Mouse (Mus musculus): Measurements from ENCODE around the gene E2f1.
A peak's percentile ranks its signal among the peaks of the same experiment; 100 is the strongest.

The E2f1 gene

DNA sequence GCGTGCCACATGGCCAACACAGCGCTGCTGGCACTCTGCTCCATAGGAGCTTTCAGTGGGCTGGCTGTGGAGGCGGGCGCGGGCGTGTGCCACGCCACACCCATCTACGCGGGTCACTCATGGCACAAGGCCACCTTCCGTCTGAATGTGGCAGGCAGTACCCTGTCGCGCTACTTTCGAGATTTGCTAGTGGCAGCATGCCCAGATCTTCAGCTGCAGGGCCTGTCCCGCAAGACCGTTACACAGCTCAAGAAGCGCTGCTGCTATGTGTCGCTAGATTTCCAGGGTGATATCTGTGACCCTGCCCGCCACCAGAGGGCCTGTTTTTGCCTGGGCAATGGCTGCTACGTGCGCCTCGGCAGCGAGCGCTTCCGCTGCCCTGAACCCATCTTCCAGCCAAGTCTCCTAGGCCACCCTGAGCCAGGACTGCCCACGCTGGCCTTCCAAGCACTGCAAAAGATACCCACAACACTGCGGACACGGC lies 17.2 kb downstream of the E2f1 start:
- peak; percentile 67 to 92 for DNase-seq (ENCODE audit: low spot score in 2 of 2)

DNA sequence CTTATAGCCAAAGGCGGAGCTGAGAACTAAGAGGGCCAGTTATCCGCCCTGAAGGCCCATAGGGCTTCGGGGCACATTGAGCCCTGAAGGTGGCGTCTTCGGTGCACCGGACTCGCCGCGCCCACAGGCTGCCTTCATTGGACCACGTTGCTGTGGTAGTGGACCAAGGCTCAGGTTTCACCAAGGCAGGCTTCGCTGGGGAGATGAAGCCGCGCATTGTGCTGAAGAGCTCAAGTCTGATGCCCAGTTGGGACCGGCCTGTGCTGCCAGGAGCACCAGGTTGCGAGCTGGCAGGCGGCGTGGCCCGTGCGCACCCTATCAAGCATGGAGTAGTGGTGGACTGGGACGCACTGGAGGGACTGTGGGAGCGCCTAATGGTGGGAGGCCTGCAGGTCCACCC lies 17.8 kb downstream of the E2f1 start:
- peak in 1 of 2 experiments; percentile 60 for DNase-seq (ENCODE audit: low spot score in 2 of 2)

DNA sequence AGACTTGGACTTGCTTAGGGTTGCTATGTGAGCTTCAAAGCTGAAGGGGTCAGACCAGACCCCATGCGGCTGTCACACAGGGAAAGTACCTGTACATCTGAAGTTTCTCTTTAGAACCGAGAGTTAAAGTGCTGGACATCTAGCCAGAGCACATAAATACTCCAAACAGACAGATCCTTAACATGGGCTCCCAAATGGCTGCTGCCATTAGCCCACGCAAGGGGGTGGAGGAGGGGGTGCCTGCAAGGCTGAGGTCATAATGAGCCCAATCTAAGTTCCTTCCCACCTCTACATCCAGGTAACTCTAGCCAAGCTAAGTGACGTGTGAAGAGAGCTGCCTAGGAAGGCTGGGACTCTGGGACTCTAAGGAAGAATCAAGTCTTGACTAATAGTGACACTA lies 18.2 kb downstream of the E2f1 start, which contains the start of gene Actl10:
Actl10 (plus strand) TSS at position 301 of the 400 bp plus-strand sequence.
- DNase-seq (ENCODE audit: low spot score in 2 of 2), result no peak

DNA sequence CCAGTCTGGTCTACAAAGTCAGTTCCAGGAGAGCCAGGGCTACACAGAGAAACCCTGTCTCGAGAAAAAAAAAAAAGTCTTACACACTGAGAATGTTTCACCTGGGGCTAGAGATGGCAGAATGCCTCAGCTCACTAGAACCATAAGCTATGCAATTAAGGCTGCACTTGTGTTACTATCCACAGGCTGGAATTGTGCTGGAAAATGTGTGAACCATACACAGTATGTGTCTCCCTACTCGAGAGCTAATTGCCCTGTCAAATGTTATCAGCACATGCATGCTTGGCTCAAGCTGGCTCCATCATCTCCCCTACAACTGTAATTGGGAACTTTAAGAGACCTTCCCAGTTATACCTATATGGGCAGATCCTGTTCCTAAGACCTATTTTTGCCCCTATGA lies 18.8 kb downstream of the E2f1 start:
- DNase-seq (ENCODE audit: low spot score in 2 of 2), result no peak

DNA sequence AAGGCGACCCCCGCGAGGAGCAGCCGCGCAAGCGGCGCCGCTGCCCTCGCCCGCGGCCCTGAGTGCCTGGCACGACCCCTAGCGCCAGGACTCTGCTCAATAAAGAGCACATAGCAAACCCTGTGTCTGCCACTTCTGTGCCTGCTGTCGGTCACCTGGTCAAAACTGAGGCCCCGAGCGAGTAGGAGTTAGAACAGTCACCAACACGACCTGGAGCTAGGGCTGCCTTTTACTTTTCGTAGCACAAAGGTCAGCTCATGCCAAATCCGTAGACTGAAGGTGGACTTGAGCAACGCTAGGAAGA lies 19.9 kb downstream of the E2f1 start:
- no peak for DNase-seq (ENCODE audit: low spot score in 2 of 2)

DNA sequence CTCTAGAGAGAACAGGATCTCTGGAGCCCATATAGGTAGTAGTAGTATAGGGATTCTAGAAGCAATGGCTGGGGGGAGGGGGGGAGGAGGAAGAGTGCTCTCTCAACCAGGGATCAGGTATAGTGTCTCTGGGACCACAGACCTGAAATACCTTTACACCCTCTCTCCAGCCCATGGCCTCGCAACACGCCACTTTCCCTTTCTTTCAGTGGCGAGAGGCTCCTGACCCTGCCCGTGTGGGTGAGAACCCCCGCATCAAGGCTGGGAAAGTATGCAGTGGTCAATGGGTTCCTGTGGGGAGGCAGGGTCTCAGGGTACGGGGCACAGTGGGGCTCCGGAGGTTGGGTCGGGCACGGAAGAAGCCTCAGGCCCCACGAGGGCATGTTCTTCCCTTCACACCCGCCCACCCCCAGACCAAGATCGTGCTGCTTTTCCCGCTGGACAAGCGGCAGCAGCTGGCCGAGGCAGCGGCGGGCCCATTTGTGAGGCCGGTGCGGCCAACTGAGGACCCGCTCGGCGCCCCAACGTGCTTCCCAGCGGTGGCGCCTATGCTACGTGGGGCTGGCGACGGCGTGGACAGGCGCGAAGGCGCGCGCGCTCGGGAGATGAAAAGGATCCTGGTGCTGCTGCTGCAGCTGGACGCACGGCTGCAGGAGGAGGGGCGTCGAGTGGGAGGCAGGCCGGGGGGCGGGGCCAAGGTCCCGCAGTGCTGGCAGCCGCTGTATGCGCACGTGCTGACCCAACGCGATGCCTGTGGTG lies 20.4 kb downstream of the E2f1 start:
- DNase-seq (ENCODE audit: low spot score in 2 of 2), result peak in 1 of 2 experiments; percentile 75

DNA sequence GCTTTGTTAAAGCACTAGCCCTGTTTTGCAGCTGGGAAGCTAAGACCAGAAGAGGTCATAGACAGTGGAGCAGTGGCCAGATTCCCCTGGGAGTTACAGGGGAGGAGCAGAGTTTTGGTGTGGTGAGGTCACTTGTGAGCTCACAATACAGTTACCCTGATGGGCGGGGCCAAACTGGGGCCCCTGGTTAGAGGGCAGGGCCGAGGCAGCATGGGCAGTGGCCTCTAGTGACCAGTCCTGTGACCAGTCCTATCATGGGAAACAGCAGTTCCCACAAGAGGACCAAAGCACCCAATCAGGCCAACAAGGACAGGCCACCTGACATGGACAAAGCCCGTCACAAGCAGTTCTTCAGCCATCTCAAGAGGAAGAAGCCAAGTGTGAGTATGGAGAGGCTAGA lies 21.0 kb downstream of the E2f1 start:
- DNase-seq (ENCODE audit: low spot score in 2 of 2), result no peak

DNA sequence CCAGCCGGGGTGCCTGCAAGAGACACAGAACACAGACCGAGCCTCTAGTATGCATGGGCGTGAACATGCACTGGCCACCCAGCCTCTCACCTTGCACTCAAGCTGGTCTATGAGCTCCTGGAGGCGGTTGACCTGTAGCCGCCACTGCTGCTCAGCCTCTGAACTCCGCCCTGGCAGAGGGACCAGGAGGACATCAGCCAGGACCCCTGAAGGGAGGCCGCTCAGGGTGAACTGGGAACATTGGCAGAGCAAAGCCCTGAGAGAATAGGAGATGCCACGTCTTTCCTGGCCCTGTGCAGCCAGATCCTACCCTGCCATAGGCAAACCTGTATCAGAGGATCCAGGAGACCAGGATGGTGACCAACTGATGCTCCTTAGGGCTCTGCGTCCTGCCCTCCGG lies 23.0 kb downstream of the E2f1 start, which contains the start of gene 1700003F12Rik:
1700003F12Rik (plus strand) TSS at position 375 of the 400 bp plus-strand sequence.
- DNase-seq (ENCODE audit: low spot score in 2 of 2), result no peak

DNA sequence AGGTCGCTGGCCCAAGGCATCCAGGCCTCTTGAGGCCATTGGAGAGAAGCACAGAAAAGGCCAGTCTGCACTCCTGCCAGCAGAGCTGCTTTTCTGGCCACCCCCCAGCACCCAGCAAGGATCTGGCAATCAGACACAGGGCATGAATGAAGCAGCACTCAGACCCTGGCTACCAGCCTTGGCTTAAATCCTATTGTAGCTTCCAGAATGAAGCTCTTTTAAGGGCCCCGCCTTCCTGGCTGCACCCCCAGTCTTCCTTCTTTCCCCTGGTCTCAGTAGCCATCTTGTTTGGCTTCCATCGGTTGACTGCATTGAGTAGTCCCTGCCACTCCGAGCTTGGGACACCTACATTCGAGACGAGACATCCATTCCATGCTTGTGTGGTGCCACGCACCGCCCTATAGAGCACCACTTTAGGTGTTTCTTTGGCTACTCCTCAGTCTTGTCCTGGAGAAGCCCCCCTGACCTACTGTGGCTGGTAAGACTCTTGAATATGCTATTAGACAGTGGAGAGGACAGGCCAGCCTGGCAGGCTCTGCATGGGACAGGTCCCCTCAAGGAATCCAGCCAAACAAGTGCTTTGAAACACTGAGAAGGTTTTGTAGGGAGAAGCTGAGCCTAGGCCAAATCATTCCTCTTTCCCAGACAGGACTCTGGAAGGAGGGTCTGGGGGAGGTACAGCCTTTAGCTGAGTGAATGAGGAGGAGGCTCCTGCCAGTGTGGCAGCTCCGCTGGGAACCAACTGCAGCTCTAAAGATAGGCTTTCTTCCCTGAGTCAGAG lies 25.9 kb downstream of the E2f1 start:
- DNase-seq (ENCODE audit: low spot score in 2 of 2), result peak; percentile 85 to 93

DNA sequence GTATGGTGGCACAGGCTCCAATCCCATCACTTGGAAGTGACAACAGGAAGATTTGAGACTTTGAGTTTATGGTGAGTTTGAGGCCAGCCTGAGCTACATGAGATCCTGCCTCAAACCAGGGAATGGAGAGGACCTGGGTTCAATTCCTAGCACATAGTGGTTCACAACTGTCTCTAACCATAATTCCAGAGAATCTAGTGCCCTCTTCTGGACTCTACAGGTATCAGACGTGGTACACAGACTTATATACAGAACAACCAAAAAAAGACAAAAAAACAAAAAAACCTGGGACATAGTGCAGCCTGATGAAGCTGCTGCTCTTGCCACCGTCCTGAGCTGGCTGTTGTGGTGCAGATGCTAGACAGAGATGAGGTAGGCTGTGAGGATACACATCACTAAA lies 28.1 kb downstream of the E2f1 start:
- DNase-seq (ENCODE audit: low spot score in 2 of 2), result no peak

DNA sequence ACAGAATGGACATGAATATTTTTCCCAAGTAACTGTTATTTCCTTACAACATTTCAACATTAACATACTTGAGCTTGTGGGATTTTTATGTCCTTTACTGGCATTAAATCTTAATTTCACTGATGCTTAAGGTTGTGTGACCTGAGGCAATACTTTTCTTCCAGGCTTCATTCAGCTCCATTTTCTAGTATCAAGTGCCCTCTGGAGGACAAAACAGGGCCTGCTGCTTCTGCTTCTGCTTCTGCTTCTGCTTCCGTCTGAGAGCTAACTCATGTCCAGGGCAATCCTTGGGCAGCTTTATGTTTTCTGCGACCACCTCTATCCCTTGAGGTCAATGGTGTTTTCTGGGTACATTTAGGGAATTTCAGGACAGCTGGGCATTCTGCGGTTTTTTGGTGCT lies 30.0 kb downstream of the E2f1 start:
- DNase-seq (ENCODE audit: low spot score in 2 of 2), result peak in 1 of 2 experiments; percentile 55

DNA sequence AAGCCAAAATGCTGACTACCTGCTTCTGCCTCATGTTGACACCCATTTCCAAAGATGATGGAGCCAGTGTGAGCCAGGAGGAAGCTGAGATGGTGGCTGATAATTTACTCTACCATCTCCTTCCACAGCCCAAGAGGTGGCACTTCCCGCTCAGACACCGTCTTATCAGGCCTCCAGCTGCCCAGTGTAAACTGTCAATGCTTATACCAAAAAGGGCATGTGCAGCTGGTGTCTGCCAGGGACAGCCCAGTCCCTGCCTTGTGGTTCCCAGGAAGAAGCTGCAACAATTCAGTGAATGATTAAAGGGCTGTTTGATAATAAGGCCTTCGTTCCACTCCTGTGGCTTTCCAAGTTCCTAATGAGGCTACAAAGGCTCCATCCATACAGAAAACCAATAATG lies 31.0 kb downstream of the E2f1 start:
- DNase-seq (ENCODE audit: low spot score in 2 of 2), result no peak

DNA sequence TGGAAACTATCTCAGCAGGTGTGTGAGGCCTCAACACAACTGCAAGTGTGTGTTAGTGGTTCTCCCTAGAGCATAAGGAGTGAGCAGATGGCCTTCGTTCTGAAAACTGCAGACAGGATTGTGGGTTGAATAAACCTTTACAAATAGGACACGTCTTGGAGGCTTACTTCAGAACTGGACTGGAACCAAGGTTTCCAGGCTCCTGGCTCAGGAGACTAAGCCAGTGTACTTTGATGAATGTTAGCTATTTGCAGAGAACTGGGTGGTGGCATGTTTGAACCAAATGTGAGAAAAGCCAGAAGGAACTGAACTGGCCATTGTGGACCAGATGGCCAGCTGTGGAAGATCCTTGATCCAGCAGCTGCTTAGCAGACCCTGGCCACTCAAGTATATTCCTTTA lies 31.4 kb downstream of the E2f1 start:
- DNase-seq (ENCODE audit: low spot score in 2 of 2), result no peak

DNA sequence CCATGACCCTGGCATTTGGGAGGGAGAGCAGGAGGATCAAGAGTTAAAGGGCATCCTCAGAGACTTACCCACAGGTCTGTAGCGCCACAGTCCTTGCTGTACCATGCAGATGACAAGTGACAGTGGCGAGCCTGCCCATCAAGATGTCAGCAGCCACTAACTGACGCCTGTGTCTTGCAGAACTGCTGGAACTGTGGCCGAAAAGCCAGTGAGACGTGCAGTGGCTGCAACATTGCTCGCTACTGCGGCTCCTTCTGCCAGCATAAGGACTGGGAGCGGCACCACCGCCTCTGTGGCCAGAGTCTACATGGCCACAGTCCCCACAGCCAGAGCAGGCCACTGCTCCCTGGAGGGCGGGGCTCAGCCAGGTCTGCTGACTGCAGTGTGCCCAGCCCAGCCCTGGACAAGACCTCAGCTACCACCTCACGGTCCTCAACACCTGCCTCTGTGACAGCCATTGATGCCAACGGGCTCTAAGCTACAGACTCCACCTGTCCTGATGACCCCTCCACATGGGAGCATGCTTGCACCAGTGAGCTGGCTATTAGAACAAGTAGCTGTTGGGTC lies 34.9 kb downstream of the E2f1 start:
- DNase-seq (ENCODE audit: low spot score in 2 of 2), result no peak

DNA sequence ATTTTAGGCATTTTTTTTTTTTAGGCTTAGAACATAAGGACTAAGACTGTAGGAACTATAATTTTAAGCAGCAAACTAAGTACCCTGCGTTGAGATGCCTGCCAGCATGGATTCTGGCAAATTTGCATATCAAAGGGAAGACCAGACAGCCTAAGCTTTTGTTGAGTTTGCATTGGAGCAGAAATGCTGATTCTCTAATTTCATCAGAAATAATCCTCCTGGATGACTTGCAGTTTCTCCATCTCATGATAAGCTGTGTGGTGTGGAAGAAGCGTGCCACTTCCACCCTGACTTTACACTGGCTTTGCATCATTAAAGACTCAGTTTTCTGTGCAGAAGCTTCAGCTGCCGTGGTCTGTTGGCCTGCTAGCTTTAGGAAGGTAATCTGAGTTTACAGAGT lies 36.8 kb downstream of the E2f1 start:
- no peak for DNase-seq (ENCODE audit: low spot score in 2 of 2)

DNA sequence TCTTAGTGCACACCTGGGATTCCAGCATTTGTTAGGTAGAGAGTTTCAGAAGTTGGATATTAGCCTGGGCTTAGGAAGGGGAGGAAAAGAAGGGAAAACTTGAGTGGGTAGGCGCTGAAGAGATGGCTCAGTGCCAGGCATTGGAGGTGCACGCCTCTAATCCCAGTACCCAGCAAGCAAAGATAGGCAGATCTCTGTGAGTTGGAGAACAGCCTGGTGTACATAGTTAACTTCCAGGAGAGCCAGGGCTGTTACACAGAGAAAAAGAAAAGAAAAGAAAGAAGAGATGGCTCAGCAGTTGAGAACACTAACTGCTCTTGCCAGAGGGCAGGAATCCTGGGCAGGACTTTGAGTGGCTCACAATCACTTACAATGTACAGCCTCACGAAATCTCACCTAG lies 43.2 kb downstream of the E2f1 start:
- no peak for DNase-seq (ENCODE audit: low spot score in 2 of 2)

DNA sequence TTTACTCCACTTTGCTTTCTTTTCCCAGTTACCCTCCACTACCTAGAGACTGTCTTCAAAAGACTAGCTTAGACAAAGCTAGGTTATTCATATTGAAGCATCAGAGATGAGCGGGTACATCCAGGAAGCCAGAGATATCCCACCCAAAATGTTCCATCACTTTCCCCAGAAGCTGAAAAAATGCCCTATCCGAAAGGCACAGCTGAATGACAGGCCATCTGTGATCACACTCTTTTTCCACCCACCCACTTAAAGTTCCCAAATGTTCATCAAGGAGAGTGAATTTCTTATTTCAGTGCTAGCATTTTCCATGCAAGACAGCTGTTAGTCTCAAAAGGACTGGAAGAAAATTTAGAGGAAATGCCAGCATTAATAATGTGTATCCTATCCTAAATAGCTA lies 44.4 kb downstream of the E2f1 start:
- DNase-seq (ENCODE audit: low spot score in 2 of 2), result no peak

DNA sequence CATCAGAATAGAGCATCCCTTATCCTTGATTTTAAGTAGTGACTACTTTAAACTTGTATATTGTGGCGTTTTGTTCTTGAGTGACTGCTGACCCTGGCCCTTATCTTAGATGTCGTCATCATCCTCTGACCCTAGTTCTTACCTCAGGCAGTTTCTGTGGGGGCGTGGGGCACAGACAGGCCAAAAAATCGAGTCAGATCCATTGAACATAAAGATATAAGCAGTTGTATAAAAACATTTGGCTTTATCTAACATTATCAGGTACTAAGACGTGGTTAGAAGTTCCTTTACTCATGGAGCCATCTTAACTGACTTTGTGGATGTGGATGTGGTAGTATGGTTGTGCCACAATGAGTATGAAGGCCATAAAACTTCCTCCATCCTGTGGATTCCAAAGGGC lies 47.4 kb downstream of the E2f1 start:
- no peak for DNase-seq (ENCODE audit: low spot score in 2 of 2)

DNA sequence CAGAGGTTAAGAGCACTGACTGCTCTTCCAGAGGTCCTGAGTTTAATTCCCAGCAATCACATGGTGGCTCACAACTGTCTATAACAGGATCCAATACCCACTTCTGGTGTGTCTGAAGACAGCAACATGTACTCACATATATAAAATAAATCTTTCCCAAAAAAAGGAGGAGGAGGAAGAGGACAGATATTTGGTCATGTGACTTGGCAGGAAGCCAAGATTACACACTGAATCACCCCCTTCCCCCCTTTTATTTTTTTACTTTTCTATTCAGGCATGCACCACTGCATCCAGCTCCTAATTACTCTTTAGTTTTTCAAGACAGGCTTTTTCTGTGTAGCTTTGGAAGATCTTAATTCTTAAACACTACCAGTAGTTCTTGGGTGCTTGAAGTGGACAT lies 48.2 kb downstream of the E2f1 start:
- DNase-seq (ENCODE audit: low spot score in 2 of 2), result no peak

DNA sequence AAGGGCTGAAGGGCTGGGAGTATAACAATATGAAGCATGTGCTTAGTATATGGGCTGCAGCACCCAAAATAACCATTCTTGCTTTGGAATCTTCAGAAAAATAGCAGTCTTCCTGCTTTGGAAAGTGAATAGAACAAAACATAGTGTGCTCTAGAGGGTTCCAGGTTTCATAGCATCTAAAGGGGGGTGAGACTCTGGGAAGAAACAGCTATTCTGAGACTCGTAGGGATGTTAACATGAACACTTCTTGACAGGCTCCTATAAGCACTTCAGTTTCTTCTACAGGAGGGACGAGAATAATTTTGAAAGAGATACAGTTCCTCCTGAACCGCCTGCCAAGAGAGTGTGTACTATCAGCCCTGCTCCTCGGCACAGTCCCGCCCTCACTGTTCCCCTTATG lies 52.3 kb downstream of the E2f1 start:
- DNase-seq (ENCODE audit: low spot score in 2 of 2), result no peak

DNA sequence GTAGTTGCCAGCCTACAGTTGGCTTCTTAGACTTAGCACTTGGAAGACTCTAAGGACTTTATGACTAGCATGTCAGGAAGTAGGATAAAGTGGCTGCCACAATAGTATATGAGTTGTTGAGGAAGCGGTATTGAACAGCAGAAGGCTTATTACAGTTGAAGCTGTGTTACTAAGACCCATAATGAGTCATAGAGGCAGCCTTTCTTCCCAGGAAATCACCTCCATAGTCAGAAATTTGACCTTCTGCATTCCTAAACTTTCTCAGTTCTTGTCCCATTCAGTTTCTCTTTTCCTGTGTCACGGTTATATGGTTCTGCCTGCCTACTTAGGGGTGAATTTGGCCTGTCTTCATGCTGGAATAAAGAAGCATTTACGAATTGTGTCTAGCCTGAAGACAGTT lies 52.7 kb downstream of the E2f1 start:
- DNase-seq (ENCODE audit: low spot score in 2 of 2), result no peak

DNA sequence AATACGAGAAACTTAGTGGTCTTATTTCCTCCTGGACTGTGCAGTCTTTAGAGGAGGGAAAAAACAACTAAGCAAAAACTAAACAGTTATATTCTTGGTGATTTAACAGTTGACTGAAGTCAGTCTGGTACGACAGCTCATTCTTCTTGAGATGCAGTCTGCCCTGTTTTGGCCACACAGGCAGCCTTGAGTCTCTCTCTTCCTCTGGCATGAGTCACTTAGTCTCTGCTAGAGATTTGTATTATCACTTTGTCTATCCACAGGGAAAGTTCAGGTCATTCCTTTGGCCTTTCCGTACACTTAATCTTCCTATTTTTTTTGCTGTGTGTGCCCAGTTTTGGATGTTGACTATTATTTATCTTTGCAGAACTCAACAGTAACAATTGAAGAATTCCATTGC lies 59.6 kb downstream of the E2f1 start:
- no peak for DNase-seq (ENCODE audit: low spot score in 2 of 2)
